Mouse (Mus musculus): ENCODE measurements around the gene Ttc7b.

DNA sequence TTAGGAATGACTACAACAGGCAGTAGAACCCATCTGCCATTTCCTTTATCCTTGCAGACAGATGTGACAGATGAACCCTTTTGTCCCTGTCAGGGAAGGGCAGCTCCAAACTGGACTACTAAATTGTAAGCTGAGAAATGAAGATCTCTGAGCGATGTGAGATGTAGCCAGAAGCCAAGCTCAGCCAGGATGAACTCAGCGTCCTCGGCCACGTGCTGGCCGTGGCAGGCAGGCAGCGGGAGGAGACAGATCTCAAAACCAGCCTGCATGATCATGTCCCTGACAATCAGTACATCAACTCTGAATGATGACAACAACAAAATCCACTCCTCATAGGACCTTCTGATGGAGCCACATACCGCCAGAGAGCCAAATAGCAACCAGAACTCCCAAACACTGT is 62.9 kb downstream of the Ttc7b start:
- TF ChIP-seq POLR2A (IDR thresholded peaks at IDR 0.05; ENCODE audit: insufficient read depth, low read depth, low read length), result no peak
- no peak for TF ChIP-seq CTCF (IDR thresholded peaks at IDR 0.05)

Measured in heart, adult 2 months (tissue).